Mouse (Mus musculus) E14TG2a.4 (cell line): ENCODE data around the gene Plekhj1.

ENCODE experiments used
- CTCF ChIP-seq: conservative IDR thresholded peaks from 2 replicates; pipeline ENCODE4 v1.5.1; 2014; ENCODE audit warnings: low read length
- NANOG ChIP-seq: IDR thresholded peaks from 2 replicates; pipeline ENCODE4 v1.6.1; 2014; ENCODE audit warnings: borderline replicate concordance, low read length, mixed read lengths
- POU5F1 ChIP-seq: IDR thresholded peaks from 2 replicates; pipeline ENCODE4 v1.6.1; 2014; ENCODE audit warnings: low read length, borderline replicate concordance

GRCm38 (mm10) chr10:80802204-80802912 lies 3.9 kb upstream of the Plekhj1 start:
- TF ChIP-seq CTCF (no peak), NANOG (no peak), POU5F1 (no peak)
